Mouse (Mus musculus): ENCODE results near the gene Aatk.

The Aatk gene

GRCm38 (mm10) chr11:120046553-120047191, at the start of gene Aatk:
Aatk (minus strand) TSS chr11:120047167.
- in situ Hi-C loops (cut with MboI), result no loop called here

GRCm38 (mm10) chr11:120092817-120093591, 46.0 kb upstream of the Aatk start:
- in situ Hi-C loops (cut with MboI), result no loop called here

GRCm38 (mm10) chr11:120090661-120091060, 43.7 kb upstream of the Aatk start:
- in situ Hi-C loops (cut with MboI), result no loop called here

- in situ Hi-C loops (cut with MboI), result no loop called here
Measured at GRCm38 (mm10) chr11:120086702-120087152, 39.8 kb upstream of the Aatk start, which contains the start of gene Cep131. Cep131 (minus strand) TSS chr11:120086827.

GRCm38 (mm10) chr11:120085891-120086627, 39.1 kb upstream of the Aatk start:
- in situ Hi-C loops (cut with MboI), result no loop called here

- in situ Hi-C loops (cut with MboI), result no loop called here
Measured at GRCm38 (mm10) chr11:120080282-120080681, 33.3 kb upstream of the Aatk start.

- in situ Hi-C loops (cut with MboI), result no loop called here
Measured at GRCm38 (mm10) chr11:120076191-120076590, 29.2 kb upstream of the Aatk start.

- in situ Hi-C loops (cut with MboI), result no loop called here
Measured at GRCm38 (mm10) chr11:120072986-120073647, 26.1 kb upstream of the Aatk start.

- in situ Hi-C loops (cut with MboI), result no loop called here
Measured at GRCm38 (mm10) chr11:120071731-120072320, 24.9 kb upstream of the Aatk start.

GRCm38 (mm10) chr11:120071065-120071464, 24.1 kb upstream of the Aatk start:
- in situ Hi-C loops (cut with MboI), result no loop called here

GRCm38 (mm10) chr11:120070286-120070930, 23.4 kb upstream of the Aatk start:
- in situ Hi-C loops (cut with MboI), result no loop called here

GRCm38 (mm10) chr11:120069261-120069660, 22.3 kb upstream of the Aatk start:
- in situ Hi-C loops (cut with MboI), result no loop called here

- in situ Hi-C loops (cut with MboI), result no loop called here
Measured at GRCm38 (mm10) chr11:120067834-120068233, 20.9 kb upstream of the Aatk start.

GRCm38 (mm10) chr11:120065291-120065690, 18.3 kb upstream of the Aatk start:
- in situ Hi-C loops (cut with MboI), result no loop called here

GRCm38 (mm10) chr11:120064668-120065040, 17.7 kb upstream of the Aatk start:
- in situ Hi-C loops (cut with MboI), result no loop called here

GRCm38 (mm10) chr11:120064006-120064667, 17.2 kb upstream of the Aatk start:
- in situ Hi-C loops (cut with MboI), result no loop called here

- in situ Hi-C loops (cut with MboI), result no loop called here
Measured at GRCm38 (mm10) chr11:120063326-120063725, 16.4 kb upstream of the Aatk start.

- in situ Hi-C loops (cut with MboI), result no loop called here
Measured at GRCm38 (mm10) chr11:120060634-120061033, 13.7 kb upstream of the Aatk start.

GRCm38 (mm10) chr11:120055953-120056732, 9.2 kb upstream of the Aatk start:
- in situ Hi-C loops (cut with MboI), result no loop called here

- in situ Hi-C loops (cut with MboI), result no loop called here
Measured at GRCm38 (mm10) chr11:120053846-120054245, 6.9 kb upstream of the Aatk start.
